Mouse (Mus musculus) stomach, postnatal 0 days (tissue): ENCODE data around the gene Tnnt2. TPM values are rescaled to one million over a fixed set of nuclear protein-coding genes. Genes with fewer than 3 reads are reported as not detected.

Experiments used
- ATAC-seq: fragments of 200-750 bp; cut with Nextera tagmentation; 2 replicates; pipeline ENCODE4 v1.8.0; 2017; ENCODE audit not compliant: low FRiP score, low TSS enrichment
- DNase-seq: peaks from one replicate; pipeline ENCODE4 v3.0.0-alpha.2; 2016; ENCODE audit warnings: low spot score
- H3K27ac ChIP-seq: fragments of 300-500 bp; sonication (generic); replicated peaks from 2 replicates; pipeline ENCODE4 v1.5.1; 2014; ENCODE audit warnings: mild to moderate bottlenecking, control low read depth
- H3K27me3 ChIP-seq: fragments of 300-500 bp; sonication (generic); 2 replicates; pipeline ENCODE4 v1.6.1; 2014; ENCODE audit warnings: low read length; ENCODE audit not compliant: control insufficient read depth, insufficient read depth
- H3K36me3 ChIP-seq: fragments of 300-500 bp; sonication (generic); 2 replicates; pipeline ENCODE4 v1.6.1; 2014; ENCODE audit warnings: low read length, mixed read lengths; ENCODE audit not compliant: control insufficient read depth, insufficient read depth
- H3K4me1 ChIP-seq: fragments of 300-500 bp; sonication (generic); replicated peaks from 2 replicates; pipeline ENCODE4 v1.6.1; 2014; ENCODE audit warnings: antibody characterized with exemption; ENCODE audit not compliant: control insufficient read depth, insufficient read depth
- H3K4me2 ChIP-seq: fragments of 300-500 bp; sonication (generic); replicated peaks from 2 replicates; pipeline ENCODE4 v1.6.1; 2014; ENCODE audit warnings: low read depth, mild to moderate bottlenecking, control low read depth, moderate library complexity
- H3K4me3 ChIP-seq: fragments of 300-500 bp; sonication (generic); 2 replicates; pipeline ENCODE4 v1.5.1; 2014; ENCODE audit warnings: low read depth, low read length, control low read depth
- H3K9ac ChIP-seq: fragments of 300-500 bp; sonication (generic); 2 replicates; pipeline ENCODE4 v1.6.1; 2014; ENCODE audit warnings: mild to moderate bottlenecking, low read length, control low read depth, mixed read lengths
- H3K9me3 ChIP-seq: fragments of 300-500 bp; sonication (generic); 2 replicates; pipeline ENCODE4 v1.6.1; 2016; ENCODE audit warnings: low read length; ENCODE audit not compliant: control insufficient read depth
- CTCF ChIP-seq: IDR thresholded peaks from 2 replicates; pipeline ENCODE4 v1.5.1; 2016; ENCODE audit warnings: antibody characterized with exemption, low read depth, mild to moderate bottlenecking, moderate library complexity
- EP300 ChIP-seq: optimal IDR thresholded peaks from 2 replicates; pipeline ENCODE3; 2016; ENCODE audit warnings: antibody characterized with exemption
- WGBS: fragments of 180-500 bp; shearing (Covaris S2); extraction: QIAGEN DNeasy Blood & Tissue Kit; methylation state at CpG from one replicate; pipeline ENCODE4 v1.1.7; 2014; 5-methylcytosine and 5-hydroxymethylcytosine counted together
- polyA plus RNA-seq: library from polyadenylated mRNA; unstranded; fragments of >200 nt; fragmentation: Nextera tagmentation; extraction: Ambion mirVana; gene quantifications from 2 replicates; pipeline ENCODE4 v1.2.1, GENCODE M21; 2015

Gene Tnnt2
- 36.4 and 39.9 TPM in 2 replicates for polyA plus RNA-seq

DNA sequence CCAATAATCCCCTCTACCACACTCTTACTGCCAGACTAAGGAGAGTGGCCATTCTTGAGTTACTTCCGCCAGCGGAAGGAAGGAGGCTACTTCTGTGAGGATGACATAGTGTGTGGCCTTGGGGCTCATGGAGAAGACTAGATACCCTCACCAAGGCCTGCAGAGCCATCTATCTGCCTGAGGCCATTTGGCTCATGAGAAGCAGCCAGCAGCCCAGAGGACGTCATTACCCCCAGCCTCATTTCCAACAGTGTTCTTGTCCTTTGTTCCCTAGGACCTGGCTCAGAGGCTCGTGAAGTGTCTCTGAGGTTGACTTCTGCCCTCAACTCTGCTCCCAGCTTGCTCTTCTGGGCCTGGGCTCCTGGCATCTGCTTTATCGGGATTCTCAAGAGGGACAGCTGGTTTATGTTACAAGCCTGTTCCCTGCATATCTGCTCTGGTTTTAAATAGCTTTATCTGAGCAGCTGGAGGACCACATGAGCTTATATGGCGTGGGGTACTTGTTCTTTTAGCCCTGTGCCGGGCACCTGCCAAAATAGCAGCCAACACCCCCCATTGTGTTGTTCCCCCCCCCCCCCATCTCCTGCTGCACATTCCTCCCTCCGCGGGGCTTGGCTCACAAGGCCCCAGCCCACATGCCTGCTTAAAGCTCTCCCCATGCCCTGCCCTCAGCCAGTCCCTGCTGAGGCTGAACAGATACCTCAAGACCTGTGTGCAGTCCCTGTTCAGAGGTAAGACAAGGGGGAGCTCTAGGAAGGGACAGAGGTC lies at the start of gene Tnnt2:
Gene Tnnt2 (plus strand): TSS at position 639 of the 768 bp plus-strand sequence.
- Histone ChIP-seq H3K4me2 (no peak within 1 kb of the TSS), H3K4me3 (no peak within 1 kb of the TSS), H3K9me3 (no peaks in the 10 kb centered on the region), H3K9ac (no peak within 1 kb of the TSS), H3K36me3 (no peaks in the 10 kb centered on the region), H3K27me3 (no peaks in the 10 kb centered on the region), H3K4me1 (no peaks in the 10 kb centered on the region), H3K27ac (peak within 1 kb of the TSS; percentile 63; the same call in 1 of the 2 replicates)
- peak; percentile 31; the same call in 1 of the 2 replicates for ATAC-seq
- DNase-seq, result no peak
- WGBS, result 28% methylated on average over 9 of the region's 9 CpGs
- TF ChIP-seq EP300 (no peak), CTCF (no peak)

DNA sequence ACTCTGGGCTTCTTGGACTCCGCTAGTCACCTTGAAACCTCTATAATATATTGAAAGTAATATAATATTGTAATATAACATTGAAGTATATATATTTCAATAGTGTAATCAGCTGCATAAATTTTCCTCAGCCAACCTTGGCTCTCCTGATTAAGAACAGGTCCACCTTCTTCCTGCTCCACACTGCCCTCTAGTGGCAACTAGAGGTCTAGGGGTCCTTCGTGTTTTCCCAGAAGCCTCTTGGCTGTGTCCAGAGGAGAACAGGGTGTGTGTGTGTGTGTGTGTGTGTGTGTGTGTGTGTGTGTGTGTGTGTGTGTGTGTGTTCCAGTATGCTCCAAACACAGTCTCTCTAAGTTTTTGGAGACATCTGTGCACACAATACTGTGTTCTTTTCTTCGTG lies 48.4 kb upstream of the Tnnt2 start:
- TF ChIP-seq EP300 (no peak), CTCF (peak; percentile 90)
- Histone ChIP-seq H3K4me1 (0 out of 2 replicates have a peak, but pooled peaks cover 2% of the 10 kb centered on the region), H3K4me2 (no peak overlapping the region), H3K27me3 (no peaks in the 10 kb centered on the region), H3K4me3 (no peak overlapping the region), H3K9ac (no peak overlapping the region), H3K9me3 (no peaks in the 10 kb centered on the region), H3K36me3 (no peaks in the 10 kb centered on the region), H3K27ac (no peak overlapping the region)
- DNase-seq (peak; percentile 88), ATAC-seq (peak; percentile 59)
- WGBS, result 40% methylated on average over 3 of the region's 3 CpGs

DNA sequence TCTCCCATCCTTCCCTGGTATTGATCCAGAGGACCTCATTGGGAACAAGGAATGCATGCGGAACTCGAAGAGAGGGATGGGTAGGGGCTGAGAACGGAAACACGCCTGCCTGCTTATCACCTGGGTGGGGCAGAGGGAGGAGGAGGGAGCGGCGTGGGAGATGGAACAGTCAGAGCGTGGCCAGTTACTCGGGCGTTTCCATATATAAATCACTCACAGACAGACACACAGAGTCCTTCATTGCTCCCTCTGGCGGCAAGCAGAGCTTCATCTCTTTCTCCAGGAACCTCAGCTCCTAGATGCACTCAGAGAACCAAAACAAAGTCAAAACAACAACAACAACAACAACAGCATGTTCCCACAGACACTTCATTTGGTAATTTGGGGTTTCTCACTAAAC lies 47.4 kb upstream of the Tnnt2 start:
- peak; percentile 71 for TF ChIP-seq CTCF
- no peak for TF ChIP-seq EP300
- H3K27ac ChIP-seq, result no peak overlapping the region
- H3K4me2 ChIP-seq, result no peak overlapping the region
- no peaks in the 10 kb centered on the region for H3K36me3 ChIP-seq
- ATAC-seq (peak; percentile 42), DNase-seq (peak; percentile 71)
- no peak overlapping the region for H3K9ac ChIP-seq
- WGBS, result 5% methylated on average over 10 of the region's 10 CpGs
- peaks cover 5% of the 10 kb centered on the region; the same call in 1 of the 2 replicates for H3K4me1 ChIP-seq
- no peaks in the 10 kb centered on the region for H3K27me3 ChIP-seq
- no peaks in the 10 kb centered on the region for H3K9me3 ChIP-seq
- H3K4me3 ChIP-seq, result no peak overlapping the region

DNA sequence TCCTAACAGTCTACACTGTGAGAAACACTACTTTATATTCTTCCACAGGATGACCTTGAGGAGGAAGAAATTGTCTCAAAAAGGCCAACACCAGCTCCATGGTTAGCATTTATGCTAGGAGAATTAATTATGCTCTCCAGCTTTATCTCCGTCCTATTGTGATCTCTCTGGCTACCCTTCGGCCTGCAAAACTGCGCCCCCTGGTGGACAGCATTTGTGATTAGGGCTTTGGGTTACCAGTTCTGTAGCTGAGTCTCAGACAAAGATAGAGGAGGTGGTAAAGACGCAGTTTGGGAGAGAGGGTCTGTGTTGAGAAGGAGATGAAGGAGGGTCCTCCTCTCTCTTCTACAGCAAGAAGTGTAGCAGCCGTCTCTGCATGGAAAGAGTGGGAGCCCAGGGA lies 46.3 kb upstream of the Tnnt2 start:
- Histone ChIP-seq H3K4me2 (no peak overlapping the region), H3K4me3 (no peak overlapping the region), H3K36me3 (no peaks in the 10 kb centered on the region), H3K27me3 (no peaks in the 10 kb centered on the region), H3K27ac (no peak overlapping the region), H3K9me3 (no peaks in the 10 kb centered on the region), H3K9ac (no peak overlapping the region), H3K4me1 (peaks cover 11% of the 10 kb centered on the region)
- DNase-seq (peak; percentile 81), ATAC-seq (no peak)
- TF ChIP-seq CTCF, result peak; percentile 94
- TF ChIP-seq EP300, result no peak
- 13% methylated on average over 5 of the region's 5 CpGs for WGBS

DNA sequence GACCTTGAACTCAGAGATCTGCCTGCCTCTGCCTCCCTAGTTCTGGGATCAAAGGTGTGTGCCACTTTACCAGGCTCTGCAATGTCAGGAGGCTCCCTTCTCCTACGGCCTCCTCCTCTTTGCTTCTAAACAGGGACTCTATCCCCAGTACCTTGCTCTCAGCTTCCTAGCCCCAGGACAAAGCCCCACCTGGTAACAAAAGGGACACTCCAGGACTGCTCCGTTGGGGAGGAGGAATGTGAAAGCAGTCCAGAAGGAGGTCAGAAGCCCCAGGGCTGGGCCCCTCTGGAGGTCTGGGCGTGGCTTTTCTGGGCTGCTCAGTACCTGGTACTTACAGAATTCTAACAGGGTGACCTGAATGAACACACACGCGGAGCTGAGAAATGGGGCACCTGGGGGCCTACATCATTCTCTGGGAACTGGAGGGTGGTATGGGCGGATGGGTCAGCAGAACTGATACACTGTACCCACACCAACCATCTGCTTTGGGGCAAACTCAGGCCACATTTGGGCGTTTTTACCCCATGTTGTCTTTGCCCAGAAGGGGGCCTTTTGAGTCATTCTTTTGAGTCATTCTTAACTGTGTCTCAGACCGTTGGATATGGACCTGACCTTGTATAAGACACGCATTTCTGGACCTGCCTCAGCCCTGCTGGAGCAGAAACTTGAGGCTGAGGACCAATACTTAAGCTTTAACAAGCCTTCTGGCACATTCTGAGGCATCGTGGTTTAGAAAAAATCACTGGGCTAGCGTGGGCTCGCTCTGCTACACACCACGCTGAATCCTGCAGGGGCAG lies 43.8 kb upstream of the Tnnt2 start:
- peak overlapping the region; percentile 95 for H3K27ac ChIP-seq

More for the DNA sequence above, 43.8 kb upstream of the Tnnt2 start:
- no peak for ATAC-seq
- H3K9ac ChIP-seq, result no peak overlapping the region
- H3K27me3 ChIP-seq, result no peaks in the 10 kb centered on the region
- no peak overlapping the region for H3K4me3 ChIP-seq
- H3K4me2 ChIP-seq, result no peak overlapping the region
- peaks cover 12% of the 10 kb centered on the region for H3K4me1 ChIP-seq
- no peak for DNase-seq
- TF ChIP-seq CTCF (0 out of 2 replicates have a peak, but pooled peaks have one; percentile 10), EP300 (no peak)
- H3K36me3 ChIP-seq, result no peaks in the 10 kb centered on the region
- H3K9me3 ChIP-seq, result no peaks in the 10 kb centered on the region
- WGBS, result 66% methylated on average over 13 of the region's 13 CpGs
